In the genomic region with DNA sequence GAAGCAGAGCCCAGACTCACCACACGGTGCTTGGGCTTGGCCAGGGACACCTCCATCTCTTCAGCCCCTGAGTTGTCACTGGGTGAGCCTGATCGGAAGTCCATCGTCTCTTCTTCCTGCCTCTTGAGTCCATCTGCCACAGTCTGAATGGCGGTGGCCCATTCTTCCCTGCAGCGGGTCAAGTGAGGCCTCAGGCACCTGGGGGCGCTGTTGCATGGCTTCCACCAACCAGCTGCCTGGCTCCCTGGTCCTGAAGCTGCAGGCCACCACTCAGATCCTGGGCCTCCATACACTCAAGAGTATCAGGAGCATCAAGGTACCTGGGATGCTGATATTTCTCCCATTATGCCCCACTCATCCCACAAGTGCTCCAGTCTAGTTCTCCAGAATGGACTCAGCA, we compare ENCODE assay signal across 8 mouse cellular contexts. TPM values are rescaled to one million over a fixed set of nuclear protein-coding genes. Genes with fewer than 3 reads are reported as not detected.
DNase-seq lines count a peak whose midpoint lies in the region; ATAC-seq and TF ChIP-seq lines count a peak whose summit lies in the region.

No protein-coding gene starts in this region.

- H3K36me3 ChIP-seq in midbrain, embryonic 10.5 days: peaks cover 100% of the 10 kb centered on the region
- peaks cover 55% of the 10 kb centered on the region for H3K36me3 ChIP-seq in midbrain, embryonic 16.5 days (ENCODE audit: control insufficient read depth, insufficient read depth, low read length)
- H3K36me3 ChIP-seq in heart, embryonic 13.5 days: peaks cover 97% of the 10 kb centered on the region
- H3K36me3 ChIP-seq in stomach, postnatal 0 days (ENCODE audit: control insufficient read depth, insufficient read depth, low read length): peaks cover 45% of the 10 kb centered on the region

- peak; percentile 47 for DNase-seq in CD4-positive, CD25-positive, alpha-beta regulatory T cell, adult 2 months (ENCODE audit: low read depth, low spot score)
- DNase-seq in midbrain, embryonic 10.5 days (ENCODE audit: low spot score): peak; percentile 41
- DNase-seq in cerebellum, adult 2 months: peak; percentile 69 to 77
- DNase-seq in lung, adult 2 months: peak; percentile 73
- peak; percentile 68 for DNase-seq in stomach, postnatal 0 days (ENCODE audit: low spot score)

- TF ChIP-seq CTCF in cerebellum, adult 2 months (IDR thresholded peaks at IDR 0.05; ENCODE audit: borderline replicate concordance, insufficient read depth, low read depth, low read length): peak; percentile 51
- TF ChIP-seq CTCF in lung, adult 2 months (IDR thresholded peaks at IDR 0.05; ENCODE audit: insufficient read depth, low read length): 0 out of 2 replicates have a peak, but pooled peaks have one; percentile 19
- peak; percentile 72 for TF ChIP-seq CTCF in stomach, postnatal 0 days (IDR thresholded peaks at IDR 0.05; ENCODE audit: low read depth)

- H3K9ac ChIP-seq in midbrain, embryonic 16.5 days (ENCODE audit: low read depth, low read length): no peak overlapping the region
- H3K9ac ChIP-seq in heart, embryonic 13.5 days: peak overlapping the region; percentile 21
- no peak overlapping the region for H3K9ac ChIP-seq in stomach, postnatal 0 days (ENCODE audit: low read length)

- no peaks in the 10 kb centered on the region for H3K9me3 ChIP-seq in midbrain, embryonic 10.5 days (replicated peaks)
- no peaks in the 10 kb centered on the region for H3K9me3 ChIP-seq in midbrain, embryonic 16.5 days (replicated peaks; ENCODE audit: control insufficient read depth, low read length, poor library complexity, severe bottlenecking)
- no peaks in the 10 kb centered on the region for H3K9me3 ChIP-seq in heart, embryonic 13.5 days
- no peaks in the 10 kb centered on the region for H3K9me3 ChIP-seq in stomach, postnatal 0 days (ENCODE audit: control insufficient read depth, low read length)

- no peak for ATAC-seq in CD4-positive, CD25-positive, alpha-beta regulatory T cell, adult 4 months
- ATAC-seq in midbrain, embryonic 16.5 days: no peak
- ATAC-seq in heart, embryonic 13.5 days (ENCODE audit: extremely low read depth, insufficient number of reproducible peaks, low FRiP score, low TSS enrichment): no peak
- ATAC-seq in stomach, postnatal 0 days (ENCODE audit: low FRiP score, low TSS enrichment): no peak

- no peak for TF ChIP-seq EP300 in stomach, postnatal 0 days (optimal IDR thresholded peaks at IDR 0.05)

- WGBS in midbrain, embryonic 10.5 days: 76% methylated on average over 6 of the region's 6 CpGs
- WGBS in midbrain, embryonic 16.5 days: 68% methylated on average over 6 of the region's 6 CpGs
- WGBS in cerebellum, adult 2 months: 33% methylated on average over 6 of the region's 6 CpGs
- WGBS in heart, embryonic 13.5 days: 78% methylated on average over 6 of the region's 6 CpGs
- 71% methylated on average over 6 of the region's 6 CpGs for WGBS in lung, adult 2 months
- WGBS in stomach, postnatal 0 days: 91% methylated on average over 6 of the region's 6 CpGs

- TF ChIP-seq POLR2A in cerebellum, adult 2 months (IDR thresholded peaks at IDR 0.05; ENCODE audit: borderline replicate concordance, insufficient read depth, low read length): no peak
- TF ChIP-seq POLR2A in lung, adult 2 months (IDR thresholded peaks at IDR 0.05; ENCODE audit: borderline replicate concordance, extremely low read depth, low read depth, low read length): no peak

- no peak overlapping the region for H3K4me2 ChIP-seq in midbrain, embryonic 16.5 days (ENCODE audit: low read length)
- H3K4me2 ChIP-seq in heart, embryonic 13.5 days: no peak overlapping the region
- no peak overlapping the region for H3K4me2 ChIP-seq in stomach, postnatal 0 days (replicated peaks; ENCODE audit: low read depth)

- H3K4me3 ChIP-seq in midbrain, embryonic 10.5 days: no peak overlapping the region
- no peak overlapping the region for H3K4me3 ChIP-seq in midbrain, embryonic 16.5 days (ENCODE audit: low read depth, low read length)
- H3K4me3 ChIP-seq in cerebellum, adult 2 months (replicated peaks; ENCODE audit: insufficient read depth, low read depth, low read length): no peak overlapping the region
- H3K4me3 ChIP-seq in heart, embryonic 13.5 days: no peak overlapping the region
- H3K4me3 ChIP-seq in lung, adult 2 months (replicated peaks; ENCODE audit: extremely low read depth, low read depth, low read length): no peak overlapping the region
- H3K4me3 ChIP-seq in stomach, postnatal 0 days (ENCODE audit: low read depth, low read length): no peak overlapping the region

- H3K4me1 ChIP-seq in midbrain, embryonic 10.5 days: peaks cover 57% of the 10 kb centered on the region
- peaks cover 20% of the 10 kb centered on the region for H3K4me1 ChIP-seq in midbrain, embryonic 16.5 days (ENCODE audit: control insufficient read depth, insufficient read depth, low read length)
- peaks cover 22% of the 10 kb centered on the region for H3K4me1 ChIP-seq in cerebellum, adult 2 months (ENCODE audit: control insufficient read depth, insufficient read depth, low read length)
- H3K4me1 ChIP-seq in heart, embryonic 13.5 days: peaks cover 79% of the 10 kb centered on the region
- peaks cover under 1% of the 10 kb centered on the region; the same call in 1 of the 2 replicates for H3K4me1 ChIP-seq in lung, adult 2 months (ENCODE audit: control insufficient read depth, insufficient read depth, low read length)
- peaks cover 8% of the 10 kb centered on the region; the same call in 1 of the 2 replicates for H3K4me1 ChIP-seq in stomach, postnatal 0 days (replicated peaks; ENCODE audit: control insufficient read depth, insufficient read depth)

- peak overlapping the region; percentile 91; the same call in 1 of the 2 replicates for H3K27ac ChIP-seq in midbrain, embryonic 10.5 days (replicated peaks)
- H3K27ac ChIP-seq in midbrain, embryonic 16.5 days (ENCODE audit: low read length): no peak overlapping the region
- H3K27ac ChIP-seq in cerebellum, adult 2 months (ENCODE audit: insufficient read depth, low read length): no peak overlapping the region
- H3K27ac ChIP-seq in heart, embryonic 13.5 days (replicated peaks): peak overlapping the region; percentile 99
- no peak overlapping the region for H3K27ac ChIP-seq in stomach, postnatal 0 days (replicated peaks)

- H3K27me3 ChIP-seq in midbrain, embryonic 10.5 days (ENCODE audit: low read depth, poor library complexity, severe bottlenecking): no peaks in the 10 kb centered on the region
- no peaks in the 10 kb centered on the region for H3K27me3 ChIP-seq in midbrain, embryonic 16.5 days (ENCODE audit: control insufficient read depth, insufficient read depth, low read depth, low read length)
- H3K27me3 ChIP-seq in cerebellum, adult 2 months (ENCODE audit: control insufficient read depth, insufficient read depth, low read length): no peaks in the 10 kb centered on the region
- no peaks in the 10 kb centered on the region for H3K27me3 ChIP-seq in heart, embryonic 13.5 days (replicated peaks)
- H3K27me3 ChIP-seq in stomach, postnatal 0 days (ENCODE audit: control insufficient read depth, insufficient read depth, low read length): no peaks in the 10 kb centered on the region

RNA-seq across cellular contexts. Expression of gene Siva1, which starts 14.6 kb away (rescaled TPM):
- 10 to 100 TPM; 30.9 to 37.1 TPM for polyA plus RNA-seq in CD4-positive, CD25-positive, alpha-beta regulatory T cell, adult 4 months (2017; shearing (Covaris generic))
- polyA plus RNA-seq in midbrain, embryonic 10.5 days (2016; fragmentation: Nextera tagmentation; extraction: Ambion mirVana): 306 and 361 TPM in 2 replicates
- 41.7 and 44.1 TPM in 2 replicates for polyA plus RNA-seq in midbrain, embryonic 16.5 days (2015; fragmentation: Nextera tagmentation; extraction: Ambion mirVana)
- polyA plus RNA-seq in cerebellum, adult 2 months (2012; rRNA removed): 33.6 and 34.6 TPM in 2 replicates
- 129 and 149 TPM in 2 replicates for polyA plus RNA-seq in heart, embryonic 13.5 days (2015; fragmentation: Nextera tagmentation; extraction: Ambion mirVana)
- polyA plus RNA-seq in lung, adult 2 months (2012; rRNA removed): 58.6 and 66.5 TPM in 2 replicates
- 91.5 and 97.1 TPM in 2 replicates for polyA plus RNA-seq in stomach, postnatal 0 days (2015; fragmentation: Nextera tagmentation; extraction: Ambion mirVana)

RNA-seq across cellular contexts. Expression of gene Akt1, which starts 15.6 kb away (rescaled TPM):
- polyA plus RNA-seq in CD4-positive, CD25-positive, alpha-beta regulatory T cell, adult 4 months (2017; shearing (Covaris generic)): 10 to 100 TPM; 14.6 to 18.4 TPM
- 44.5 and 46.2 TPM in 2 replicates for polyA plus RNA-seq in midbrain, embryonic 10.5 days (2016; fragmentation: Nextera tagmentation; extraction: Ambion mirVana)
- polyA plus RNA-seq in midbrain, embryonic 16.5 days (2015; fragmentation: Nextera tagmentation; extraction: Ambion mirVana): 58.7 and 60.4 TPM in 2 replicates
- 163 and 177 TPM in 2 replicates for polyA plus RNA-seq in cerebellum, adult 2 months (2012; rRNA removed)
- 59.2 and 66.6 TPM in 2 replicates for polyA plus RNA-seq in heart, embryonic 13.5 days (2015; fragmentation: Nextera tagmentation; extraction: Ambion mirVana)
- 166 and 187 TPM in 2 replicates for polyA plus RNA-seq in lung, adult 2 months (2012; rRNA removed)
- polyA plus RNA-seq in stomach, postnatal 0 days (2015; fragmentation: Nextera tagmentation; extraction: Ambion mirVana): 84.5 and 98.2 TPM in 2 replicates

RNA-seq across cellular contexts. Expression of gene Zbtb42, which starts 19.5 kb away (rescaled TPM):
- polyA plus RNA-seq in CD4-positive, CD25-positive, alpha-beta regulatory T cell, adult 4 months (2017; shearing (Covaris generic)): 1 to 10 TPM; 2.8 to 2.9 TPM
- polyA plus RNA-seq in midbrain, embryonic 10.5 days (2016; fragmentation: Nextera tagmentation; extraction: Ambion mirVana): 8.2 and 9.2 TPM in 2 replicates
- polyA plus RNA-seq in midbrain, embryonic 16.5 days (2015; fragmentation: Nextera tagmentation; extraction: Ambion mirVana): 0.73 and 1.2 TPM in 2 replicates
- 1.5 and 1.8 TPM in 2 replicates for polyA plus RNA-seq in cerebellum, adult 2 months (2012; rRNA removed)
- polyA plus RNA-seq in heart, embryonic 13.5 days (2015; fragmentation: Nextera tagmentation; extraction: Ambion mirVana): 5.8 and 6.2 TPM in 2 replicates
- 40.9 and 51.2 TPM in 2 replicates for polyA plus RNA-seq in lung, adult 2 months (2012; rRNA removed)
- 11.3 and 12.1 TPM in 2 replicates for polyA plus RNA-seq in stomach, postnatal 0 days (2015; fragmentation: Nextera tagmentation; extraction: Ambion mirVana)

RNA-seq across cellular contexts. Expression of gene Adssl1, which starts 39.3 kb away (rescaled TPM):
- 1 to 10 TPM; 2.0 to 2.3 TPM for polyA plus RNA-seq in CD4-positive, CD25-positive, alpha-beta regulatory T cell, adult 4 months (2017; shearing (Covaris generic))
- 2.9 and 3.4 TPM in 2 replicates for polyA plus RNA-seq in midbrain, embryonic 10.5 days (2016; fragmentation: Nextera tagmentation; extraction: Ambion mirVana)
- polyA plus RNA-seq in midbrain, embryonic 16.5 days (2015; fragmentation: Nextera tagmentation; extraction: Ambion mirVana): 4.0 and 4.2 TPM in 2 replicates
- 69.3 and 72.0 TPM in 2 replicates for polyA plus RNA-seq in cerebellum, adult 2 months (2012; rRNA removed)
- polyA plus RNA-seq in heart, embryonic 13.5 days (2015; fragmentation: Nextera tagmentation; extraction: Ambion mirVana): 69.3 and 83.9 TPM in 2 replicates
- polyA plus RNA-seq in lung, adult 2 months (2012; rRNA removed): 33.3 and 39.0 TPM in 2 replicates
- 4.7 and 6.4 TPM in 2 replicates for polyA plus RNA-seq in stomach, postnatal 0 days (2015; fragmentation: Nextera tagmentation; extraction: Ambion mirVana)

Comparison
In these comparisons a context has a peak if more than half of its experiments do, and no peak if none do; other contexts are left out.
1. H3K27ac ChIP-seq: peak in midbrain, embryonic 10.5 days (single experiment) and heart, embryonic 13.5 days (single experiment); none in midbrain, embryonic 16.5 days (single experiment), cerebellum, adult 2 months (single experiment) and stomach, postnatal 0 days (single experiment).
2. CTCF ChIP-seq: peak in every context shown above with its lines; median percentile 72 in stomach, postnatal 0 days; 51 in cerebellum, adult 2 months; 19 in lung, adult 2 months.
3. Peak in every context shown above with its lines, with median percentiles within 50 percentile points of each other: DNase-seq.